Mouse (Mus musculus) retina, embryonic 14.5 days (tissue): ENCODE data around the gene Tecpr1.

ENCODE experiments used
- DNase-seq: peaks from one replicate; pipeline ENCODE4 v3.0.0-alpha.2; 2015; ENCODE audit warnings: low spot score

Gene Tecpr1

GRCm38 (mm10) chr5:144223503-144223862 is at the start of gene Tecpr1:
Tecpr1 (minus strand) TSS chr5:144223615.
- DNase-seq: peak; percentile 97

GRCm38 (mm10) chr5:144271772-144272171 is 48.4 kb upstream of the Tecpr1 start:
- DNase-seq: no peak

- no peak for DNase-seq
Observed at GRCm38 (mm10) chr5:144271118-144271517, 47.7 kb upstream of the Tecpr1 start.

GRCm38 (mm10) chr5:144270420-144270819 is 47.0 kb upstream of the Tecpr1 start:
- no peak for DNase-seq

- DNase-seq: no peak
Observed at GRCm38 (mm10) chr5:144269926-144270325, 46.5 kb upstream of the Tecpr1 start.

- DNase-seq: peak; percentile 76
Observed at GRCm38 (mm10) chr5:144267535-144268241, 44.3 kb upstream of the Tecpr1 start.

DNA sequence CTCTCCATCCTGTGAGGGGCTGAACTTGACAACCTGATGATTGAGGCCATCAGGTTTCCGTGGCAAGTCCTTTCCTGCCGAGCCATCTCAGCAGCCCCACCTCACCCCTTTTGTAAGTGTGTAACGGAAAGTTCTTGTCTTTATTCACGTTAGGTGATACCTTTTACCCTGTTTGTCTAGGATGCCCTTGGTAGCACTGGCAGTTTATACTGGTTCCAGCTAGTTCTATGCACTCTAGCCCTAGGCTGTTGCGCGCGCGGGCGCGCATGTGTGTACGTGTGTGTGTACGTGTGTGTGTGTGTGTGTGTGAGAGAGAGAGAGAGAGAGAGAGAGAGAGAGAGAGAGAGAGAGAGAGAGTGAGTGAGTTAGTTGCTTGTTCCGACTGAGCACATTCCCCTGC is 40.1 kb upstream of the Tecpr1 start:
- DNase-seq: no peak

GRCm38 (mm10) chr5:144263082-144263481 is 39.7 kb upstream of the Tecpr1 start:
- DNase-seq: no peak

DNA sequence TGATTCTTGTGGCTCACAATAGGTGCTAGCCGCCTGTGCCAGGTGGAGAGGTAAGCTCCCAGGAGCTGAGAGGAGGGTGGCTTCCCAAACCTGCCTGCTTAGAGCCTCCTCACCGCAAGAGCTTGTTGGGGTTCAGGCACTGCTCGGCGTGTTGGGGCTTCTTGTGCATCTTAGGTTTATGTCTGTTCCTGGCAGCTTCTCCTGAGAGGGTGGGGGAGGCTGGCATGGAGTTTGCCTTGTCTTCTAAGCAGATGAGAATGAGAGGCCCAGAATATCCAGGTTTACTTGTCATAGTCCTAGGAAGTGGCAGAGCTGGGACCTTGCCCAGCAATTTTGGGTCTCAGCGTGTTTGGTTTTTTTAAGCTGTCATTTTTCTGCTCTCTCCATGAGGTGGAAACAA is 38.4 kb upstream of the Tecpr1 start:
- DNase-seq: no peak

GRCm38 (mm10) chr5:144261309-144261708 is 37.9 kb upstream of the Tecpr1 start:
- no peak for DNase-seq

- DNase-seq: no peak
Observed at GRCm38 (mm10) chr5:144260464-144260863, 37.0 kb upstream of the Tecpr1 start.

DNA sequence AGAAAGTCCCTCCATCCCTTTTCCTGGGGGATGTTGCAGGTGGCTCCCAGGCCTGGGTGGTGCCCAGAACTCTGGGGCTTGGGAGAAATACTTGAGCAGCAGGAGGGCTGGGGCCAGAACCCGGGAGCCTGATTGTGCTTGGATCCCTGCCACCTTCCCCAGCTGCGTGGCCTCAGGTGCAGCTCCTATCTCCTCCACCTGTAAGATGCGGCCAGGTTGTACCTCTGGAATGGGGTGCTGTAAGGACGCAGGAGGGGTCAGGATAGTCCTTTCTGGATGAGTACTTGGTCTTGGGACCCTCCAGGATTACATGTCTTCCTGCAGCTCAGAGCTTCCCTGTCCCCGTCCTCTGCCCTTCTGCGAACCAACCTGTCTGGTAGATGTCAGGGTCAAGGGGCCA is 35.8 kb upstream of the Tecpr1 start:
- no peak for DNase-seq

GRCm38 (mm10) chr5:144258687-144259086 is 35.3 kb upstream of the Tecpr1 start:
- no peak for DNase-seq

DNA sequence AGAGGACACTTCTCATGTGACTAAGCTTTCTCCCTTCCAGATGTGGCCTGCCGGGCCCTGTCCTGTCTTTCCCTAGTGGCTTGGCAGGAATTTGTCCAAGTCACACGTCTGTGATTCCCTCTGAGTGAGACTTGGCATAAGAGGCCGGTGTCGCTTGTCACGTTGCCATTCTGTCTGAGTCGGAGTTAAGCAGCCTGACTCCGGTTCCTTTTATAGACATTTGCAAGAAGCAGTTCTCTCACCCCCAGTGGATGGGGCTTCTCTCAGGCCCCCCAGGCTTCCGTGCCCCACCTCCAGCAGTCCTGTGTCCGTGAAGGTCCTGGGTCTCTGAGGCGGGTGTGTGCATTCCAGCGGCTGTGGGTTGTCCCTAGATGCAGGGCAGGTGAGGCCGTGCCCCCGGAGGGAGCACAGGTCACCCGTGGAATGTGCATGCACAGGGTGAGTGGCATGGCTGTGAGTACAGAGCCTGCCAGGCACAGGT is 34.8 kb upstream of the Tecpr1 start:
- no peak for DNase-seq

GRCm38 (mm10) chr5:144257451-144258110 is 34.2 kb upstream of the Tecpr1 start:
- no peak for DNase-seq

GRCm38 (mm10) chr5:144256888-144257287 is 33.5 kb upstream of the Tecpr1 start:
- no peak for DNase-seq

GRCm38 (mm10) chr5:144256541-144256870 is 33.1 kb upstream of the Tecpr1 start:
- no peak for DNase-seq

DNA sequence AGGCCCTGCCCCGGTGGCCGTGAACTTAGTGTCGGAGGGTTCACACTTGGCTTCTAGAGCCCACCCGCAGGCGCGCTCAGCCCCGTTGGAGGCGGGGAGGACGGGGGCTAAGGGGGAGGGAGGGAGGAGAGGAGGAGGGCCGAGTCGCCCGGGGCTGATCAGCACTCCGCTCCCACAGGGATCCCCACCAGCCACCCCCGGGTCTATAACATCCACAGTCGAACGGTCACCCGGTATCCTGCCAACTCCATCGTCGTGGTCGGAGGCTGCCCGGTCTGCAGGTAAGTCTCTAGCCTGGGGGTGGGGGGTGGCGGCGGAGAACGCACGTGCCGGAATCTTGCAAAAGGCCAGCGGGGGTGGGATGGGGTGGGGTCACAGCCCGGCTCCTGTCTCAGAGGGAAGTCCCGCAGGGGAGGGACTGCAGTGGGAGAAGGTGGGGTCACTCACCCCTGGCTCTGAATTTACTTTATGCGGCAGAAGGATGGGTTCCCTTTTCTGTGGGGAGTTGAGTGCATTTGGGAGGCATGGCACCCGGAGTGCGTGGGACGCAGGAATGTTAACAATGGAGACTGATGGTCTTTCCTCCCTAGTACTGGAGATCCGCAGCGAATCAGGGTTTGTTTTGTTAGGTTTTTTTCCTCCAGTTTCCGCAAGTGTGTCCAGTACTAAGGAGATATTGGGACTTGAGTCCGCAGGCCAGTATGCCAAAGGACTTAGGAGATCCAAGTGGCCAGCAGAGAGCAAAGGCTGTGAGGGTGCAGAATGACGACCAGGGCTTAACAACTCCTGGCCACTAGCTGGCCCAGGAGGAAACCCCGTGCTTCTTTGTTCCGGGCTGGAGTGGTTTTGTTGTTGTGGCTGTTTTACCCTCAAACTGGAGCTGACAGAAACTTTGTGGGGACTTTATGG is 32.5 kb upstream of the Tecpr1 start:
- peak; percentile 71 for DNase-seq

DNA sequence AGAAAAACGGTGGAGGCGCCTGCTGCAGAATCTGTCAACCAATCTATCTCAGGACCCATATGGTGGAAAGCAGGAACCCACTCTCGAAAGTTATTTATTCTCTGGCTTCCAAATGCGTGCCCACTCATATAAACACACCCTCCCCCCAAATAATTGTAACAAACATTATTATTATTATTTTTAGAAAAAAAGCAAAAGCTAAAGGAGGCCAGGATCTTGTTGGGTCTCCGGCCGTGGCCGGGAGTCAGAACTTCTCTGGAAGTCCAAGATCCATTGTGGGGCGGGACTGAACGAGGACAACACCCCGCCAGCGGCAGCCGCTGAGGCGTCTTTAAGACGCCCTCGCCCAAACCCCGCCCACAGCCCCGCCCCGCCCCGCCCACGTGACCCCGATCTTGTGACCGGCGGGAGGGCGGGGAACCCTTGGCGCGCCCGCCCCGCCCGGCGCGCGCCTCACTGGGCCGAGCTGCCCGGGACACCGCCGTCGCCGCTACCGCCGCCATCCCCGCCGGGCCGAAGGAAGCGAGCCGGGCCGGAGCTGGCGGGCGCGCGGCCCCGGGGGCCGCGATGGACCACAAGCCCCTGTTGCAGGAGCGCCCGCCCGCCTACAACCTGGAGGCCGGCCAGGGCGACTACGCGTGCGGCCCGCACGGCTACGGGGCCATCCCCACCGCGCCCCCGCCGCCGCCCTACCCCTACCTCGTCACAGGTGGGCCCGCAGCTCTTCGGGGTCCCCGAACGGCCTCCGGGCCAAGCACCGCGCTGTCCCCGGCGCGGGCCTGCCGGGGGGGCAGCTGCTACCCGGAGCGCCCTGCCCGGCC is 31.6 kb upstream of the Tecpr1 start:
- DNase-seq: peak; percentile 89

DNA sequence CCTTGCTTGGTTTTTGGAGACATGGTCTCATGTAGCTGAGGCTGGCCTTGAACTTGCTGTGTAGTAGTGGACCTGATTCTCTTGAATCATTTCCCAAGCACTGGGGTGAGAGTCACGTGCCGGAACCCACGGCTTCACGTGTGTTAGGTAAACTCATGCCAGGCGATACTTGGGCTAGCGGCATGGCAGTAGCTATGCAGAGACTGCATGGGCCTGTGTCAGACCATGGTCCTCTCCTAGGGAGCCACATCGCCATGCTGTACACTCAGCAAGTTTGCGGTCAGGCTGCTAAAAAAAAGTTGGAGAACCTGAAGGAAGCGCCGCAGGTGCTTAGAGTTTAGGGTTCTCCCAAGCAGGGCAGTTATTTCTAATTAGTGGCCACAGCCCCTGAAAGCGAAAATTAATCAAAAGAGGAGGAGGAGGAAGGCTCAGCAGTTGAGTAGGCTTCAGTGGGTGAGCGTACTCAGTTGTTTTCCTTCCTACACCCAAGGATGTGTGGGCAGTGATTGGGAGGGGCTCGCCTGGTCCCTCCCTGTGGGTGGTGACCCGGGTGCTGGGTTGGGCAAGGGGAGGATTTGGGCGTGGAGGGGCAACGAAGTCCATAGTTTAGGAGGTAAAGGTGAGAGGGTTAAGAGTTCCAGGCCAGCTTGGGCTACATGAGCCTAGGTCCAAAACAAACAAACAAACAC is 30.9 kb upstream of the Tecpr1 start:
- DNase-seq: no peak

DNA sequence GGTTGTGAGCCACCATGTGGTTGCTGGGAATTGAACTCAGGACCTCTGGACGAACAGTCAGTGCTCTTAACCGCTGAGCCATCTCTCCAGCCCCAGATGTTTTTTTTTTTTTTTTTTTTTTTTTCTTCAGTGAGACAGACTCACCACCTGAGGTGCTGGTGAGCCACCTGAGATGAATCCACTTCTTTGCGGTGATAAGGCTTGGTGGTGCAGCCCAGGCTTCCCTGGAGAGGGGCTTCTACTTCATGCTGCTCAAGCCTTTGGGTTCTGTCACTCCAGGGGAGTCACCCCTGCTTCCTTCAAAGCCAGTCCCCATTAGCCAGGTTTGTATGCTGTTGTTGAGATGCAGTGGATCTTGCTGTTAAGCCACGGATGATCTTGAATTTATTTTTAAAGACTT is 29.8 kb upstream of the Tecpr1 start:
- DNase-seq: no peak
